Mouse (Mus musculus): ENCODE measurements at regions not wholly inside any gene's neighbourhood (a gene's known extent, or its start where the extent isn't known, plus 50 kb on each side); places are given as distances from the start of the nearest gene placed in this dataset.

GRCm38 (mm10) chr10:9534552-9534951 is 140.5 kb downstream of the Samd5 start:
- WGBS, result 61% methylated on average over 8 of the region's 8 CpGs
- Histone ChIP-seq H3K4me3 (ENCODE audit: low read depth, low read length) (no peak overlapping the region), H3K36me3 (ENCODE audit: control insufficient read depth, insufficient read depth, low read length) (no peaks in the 10 kb centered on the region), H3K4me2 (no peak overlapping the region), H3K9me3 (ENCODE audit: control insufficient read depth, low read length) (no peaks in the 10 kb centered on the region), H3K4me1 (ENCODE audit: control insufficient read depth, insufficient read depth, low read length) (peaks cover 11% of the 10 kb centered on the region), H3K27ac (ENCODE audit: low read depth, low read length) (no peak overlapping the region), H3K9ac (ENCODE audit: low read length) (no peak overlapping the region), H3K27me3 (ENCODE audit: control insufficient read depth, insufficient read depth, low read length) (no peaks in the 10 kb centered on the region)
- ATAC-seq (ENCODE audit: low FRiP score) (peak; percentile 42; the same call in 1 of the 2 replicates), DNase-seq (ENCODE audit: low spot score, missing footprints) (no peak)

- no peaks in the 10 kb centered on the region for H3K36me3 ChIP-seq (ENCODE audit: control insufficient read depth, insufficient read depth, low read length)
- WGBS, result 16% methylated on average over 2 of the region's 2 CpGs
- H3K9me3 ChIP-seq (ENCODE audit: control insufficient read depth, low read length), result no peaks in the 10 kb centered on the region
- H3K4me1 ChIP-seq (ENCODE audit: control insufficient read depth, insufficient read depth, low read length), result peaks cover 11% of the 10 kb centered on the region
- H3K4me3 ChIP-seq (ENCODE audit: low read depth, low read length), result no peak overlapping the region
- no peak overlapping the region for H3K4me2 ChIP-seq
- ATAC-seq (ENCODE audit: low FRiP score), result no peak
- H3K9ac ChIP-seq (ENCODE audit: low read length), result no peak overlapping the region
- no peaks in the 10 kb centered on the region for H3K27me3 ChIP-seq (ENCODE audit: control insufficient read depth, insufficient read depth, low read length)
- DNase-seq (ENCODE audit: low spot score, missing footprints), result peak; percentile 89
- H3K27ac ChIP-seq (ENCODE audit: low read depth, low read length), result no peak overlapping the region
Measured at GRCm38 (mm10) chr10:9533283-9533682, 141.7 kb downstream of the Samd5 start.

- no peak overlapping the region for H3K4me3 ChIP-seq (ENCODE audit: low read depth, low read length)
- H3K9ac ChIP-seq (ENCODE audit: low read length), result no peak overlapping the region
- H3K27me3 ChIP-seq (ENCODE audit: control insufficient read depth, insufficient read depth, low read length), result no peaks in the 10 kb centered on the region
- H3K4me1 ChIP-seq (ENCODE audit: control insufficient read depth, insufficient read depth, low read length), result peaks cover 11% of the 10 kb centered on the region
- H3K27ac ChIP-seq (ENCODE audit: low read depth, low read length), result no peak overlapping the region
- DNase-seq (ENCODE audit: low spot score, missing footprints) (no peak), ATAC-seq (ENCODE audit: low FRiP score) (no peak)
- no peaks in the 10 kb centered on the region for H3K36me3 ChIP-seq (ENCODE audit: control insufficient read depth, insufficient read depth, low read length)
- 36% methylated on average over 5 of the region's 5 CpGs for WGBS
- H3K9me3 ChIP-seq (ENCODE audit: control insufficient read depth, low read length), result no peaks in the 10 kb centered on the region
- H3K4me2 ChIP-seq, result no peak overlapping the region
Measured at GRCm38 (mm10) chr10:9531931-9532330, 143.1 kb downstream of the Samd5 start.

GRCm38 (mm10) chr10:9529408-9529807 is 145.6 kb downstream of the Samd5 start:
- Histone ChIP-seq H3K4me3 (ENCODE audit: low read depth, low read length) (no peak overlapping the region), H3K4me2 (no peak overlapping the region), H3K36me3 (ENCODE audit: control insufficient read depth, insufficient read depth, low read length) (no peaks in the 10 kb centered on the region), H3K9ac (ENCODE audit: low read length) (no peak overlapping the region), H3K4me1 (ENCODE audit: control insufficient read depth, insufficient read depth, low read length) (peaks cover 8% of the 10 kb centered on the region), H3K9me3 (ENCODE audit: control insufficient read depth, low read length) (no peaks in the 10 kb centered on the region), H3K27ac (ENCODE audit: low read depth, low read length) (no peak overlapping the region), H3K27me3 (ENCODE audit: control insufficient read depth, insufficient read depth, low read length) (no peaks in the 10 kb centered on the region)
- 59% methylated on average over 7 of the region's 7 CpGs for WGBS
- DNase-seq (ENCODE audit: low spot score, missing footprints) (no peak), ATAC-seq (ENCODE audit: low FRiP score) (no peak)

GRCm38 (mm10) chr10:9528066-9528465 is 146.9 kb downstream of the Samd5 start:
- DNase-seq (ENCODE audit: low spot score, missing footprints) (no peak), ATAC-seq (ENCODE audit: low FRiP score) (no peak)
- Histone ChIP-seq H3K36me3 (ENCODE audit: control insufficient read depth, insufficient read depth, low read length) (no peaks in the 10 kb centered on the region), H3K9ac (ENCODE audit: low read length) (no peak overlapping the region), H3K4me1 (ENCODE audit: control insufficient read depth, insufficient read depth, low read length) (peaks cover 4% of the 10 kb centered on the region; the same call in 1 of the 2 replicates), H3K4me3 (ENCODE audit: low read depth, low read length) (no peak overlapping the region), H3K9me3 (ENCODE audit: control insufficient read depth, low read length) (no peaks in the 10 kb centered on the region), H3K27me3 (ENCODE audit: control insufficient read depth, insufficient read depth, low read length) (no peaks in the 10 kb centered on the region), H3K4me2 (no peak overlapping the region), H3K27ac (ENCODE audit: low read depth, low read length) (no peak overlapping the region)
- WGBS, result 84% methylated on average over 4 of the region's 4 CpGs

- Histone ChIP-seq H3K27ac (ENCODE audit: low read depth, low read length) (0 out of 2 replicates have a peak overlapping the region, but pooled peaks have one; percentile 5), H3K36me3 (ENCODE audit: control insufficient read depth, insufficient read depth, low read length) (no peaks in the 10 kb centered on the region), H3K4me2 (peak overlapping the region; percentile 4; the same call in 1 of the 2 replicates), H3K4me1 (ENCODE audit: control insufficient read depth, insufficient read depth, low read length) (0 out of 2 replicates have a peak, but pooled peaks cover 5% of the 10 kb centered on the region), H3K27me3 (ENCODE audit: control insufficient read depth, insufficient read depth, low read length) (no peaks in the 10 kb centered on the region), H3K4me3 (ENCODE audit: low read depth, low read length) (no peak overlapping the region), H3K9ac (ENCODE audit: low read length) (no peak overlapping the region), H3K9me3 (ENCODE audit: control insufficient read depth, low read length) (no peaks in the 10 kb centered on the region)
- 45% methylated on average over 12 of the region's 12 CpGs for WGBS
- DNase-seq (ENCODE audit: low spot score, missing footprints) (no peak), ATAC-seq (ENCODE audit: low FRiP score) (peak; percentile 83)
Measured at GRCm38 (mm10) chr10:9509764-9510390, 165.1 kb downstream of the Samd5 start.

GRCm38 (mm10) chr10:9509092-9509671 is 165.8 kb downstream of the Samd5 start:
- Histone ChIP-seq H3K9ac (ENCODE audit: low read length) (no peak overlapping the region), H3K36me3 (ENCODE audit: control insufficient read depth, insufficient read depth, low read length) (no peaks in the 10 kb centered on the region), H3K9me3 (ENCODE audit: control insufficient read depth, low read length) (no peaks in the 10 kb centered on the region), H3K4me3 (ENCODE audit: low read depth, low read length) (no peak overlapping the region), H3K4me2 (peak overlapping the region; percentile 10), H3K27me3 (ENCODE audit: control insufficient read depth, insufficient read depth, low read length) (no peaks in the 10 kb centered on the region), H3K4me1 (ENCODE audit: control insufficient read depth, insufficient read depth, low read length) (0 out of 2 replicates have a peak, but pooled peaks cover 5% of the 10 kb centered on the region), H3K27ac (ENCODE audit: low read depth, low read length) (0 out of 2 replicates have a peak overlapping the region, but pooled peaks have one; percentile 5)
- peak; percentile 86 for DNase-seq (ENCODE audit: low spot score, missing footprints)
- peak; percentile 61 for ATAC-seq (ENCODE audit: low FRiP score)
- 56% methylated on average over 17 of the region's 17 CpGs for WGBS

GRCm38 (mm10) chr10:9503569-9504493 is 171.2 kb downstream of the Samd5 start:
- H3K4me1 ChIP-seq (ENCODE audit: control insufficient read depth, insufficient read depth, low read length), result peaks cover 3% of the 10 kb centered on the region; the same call in 1 of the 2 replicates
- DNase-seq (ENCODE audit: low spot score, missing footprints) (no peak), ATAC-seq (ENCODE audit: low FRiP score) (no peak)
- H3K27me3 ChIP-seq (ENCODE audit: control insufficient read depth, insufficient read depth, low read length), result no peaks in the 10 kb centered on the region; the same call in 1 of the 2 replicates
- H3K27ac ChIP-seq (ENCODE audit: low read depth, low read length), result no peak overlapping the region
- H3K4me2 ChIP-seq, result no peak overlapping the region
- H3K36me3 ChIP-seq (ENCODE audit: control insufficient read depth, insufficient read depth, low read length), result no peaks in the 10 kb centered on the region
- H3K9ac ChIP-seq (ENCODE audit: low read length), result no peak overlapping the region
- WGBS, result 75% methylated on average over 11 of the region's 11 CpGs
- no peak overlapping the region for H3K4me3 ChIP-seq (ENCODE audit: low read depth, low read length)
- H3K9me3 ChIP-seq (ENCODE audit: control insufficient read depth, low read length), result no peaks in the 10 kb centered on the region
